Mouse (Mus musculus) kidney, embryonic 14.5 days (tissue): ENCODE measurements at regions not wholly inside any gene's neighbourhood (a gene's known extent, or its start where the extent isn't known, plus 50 kb on each side); places are given as distances from the start of the nearest gene placed in this dataset.

Experiments used
- ATAC-seq: fragments of 200-750 bp; cut with Nextera tagmentation; 2 replicates; pipeline ENCODE4 v1.8.0; 2017; ENCODE audit warnings: moderate number of reproducible peaks, mild to moderate bottlenecking, moderate TSS enrichment, moderate library complexity; ENCODE audit not compliant: low FRiP score, low TSS enrichment
- H3K27ac ChIP-seq: fragments of 300-500 bp; sonication (generic); 2 replicates; pipeline ENCODE4 v1.5.1; 2014; ENCODE audit warnings: low read depth, mild to moderate bottlenecking, low read length, moderate library complexity, mixed read lengths
- H3K27me3 ChIP-seq: fragments of 300-500 bp; sonication (generic); 2 replicates; pipeline ENCODE4 v1.6.1; 2014; ENCODE audit warnings: mild to moderate bottlenecking, low read length; ENCODE audit not compliant: control insufficient read depth, insufficient read depth
- H3K36me3 ChIP-seq: fragments of 300-500 bp; sonication (generic); 2 replicates; pipeline ENCODE4 v1.6.1; 2014; ENCODE audit warnings: low read length, mixed read lengths; ENCODE audit not compliant: control insufficient read depth, insufficient read depth
- H3K4me1 ChIP-seq: fragments of 300-500 bp; sonication (generic); 2 replicates; pipeline ENCODE4 v1.6.1; 2014; ENCODE audit warnings: low read length, mixed read lengths; ENCODE audit not compliant: control insufficient read depth, insufficient read depth
- H3K4me2 ChIP-seq: fragments of 300-500 bp; sonication (generic); replicated peaks from 2 replicates; pipeline ENCODE4 v1.6.1; 2014; ENCODE audit warnings: low read depth, mild to moderate bottlenecking, low read length
- H3K4me3 ChIP-seq: fragments of 300-500 bp; sonication (generic); 2 replicates; pipeline ENCODE4 v1.5.1; 2014; ENCODE audit warnings: mild to moderate bottlenecking, low read length
- H3K9ac ChIP-seq: fragments of 300-500 bp; sonication (generic); 2 replicates; pipeline ENCODE4 v1.6.1; 2014; ENCODE audit warnings: low read depth, mild to moderate bottlenecking, low read length, moderate library complexity
- H3K9me3 ChIP-seq: fragments of 300-500 bp; sonication (generic); 2 replicates; pipeline ENCODE4 v1.6.1; 2016; ENCODE audit warnings: low read length; ENCODE audit not compliant: control insufficient read depth
- WGBS: fragments of 180-500 bp; shearing (Covaris S2); extraction: QIAGEN DNeasy Blood & Tissue Kit; methylation state at CpG from one replicate; pipeline ENCODE4 v1.1.7; 2014; 5-methylcytosine and 5-hydroxymethylcytosine counted together

DNA sequence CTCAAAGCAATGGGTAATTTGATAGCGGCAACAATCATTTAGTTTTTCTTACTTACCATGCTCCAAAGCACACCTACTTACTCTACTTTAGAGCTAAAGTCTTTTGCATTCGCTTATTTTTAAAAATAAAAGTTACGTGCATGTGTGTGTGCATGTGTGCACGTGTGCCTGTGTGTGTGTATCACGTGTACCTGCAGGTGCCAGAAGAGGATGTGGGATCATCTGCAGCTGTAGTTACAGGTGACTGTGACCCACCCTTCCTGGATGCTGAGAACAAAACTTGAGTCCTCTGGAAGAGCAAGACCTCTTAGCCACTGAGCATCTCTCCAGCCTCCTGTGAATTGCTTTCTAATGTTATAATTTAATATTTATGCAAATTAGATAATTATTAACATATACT, 52.0 kb upstream of the Jazf1 start:
- Histone ChIP-seq H3K9ac (no peak overlapping the region), H3K4me1 (no peaks in the 10 kb centered on the region), H3K27ac (no peak overlapping the region), H3K36me3 (no peaks in the 10 kb centered on the region), H3K4me2 (no peak overlapping the region), H3K9me3 (no peaks in the 10 kb centered on the region), H3K4me3 (no peak overlapping the region), H3K27me3 (no peaks in the 10 kb centered on the region)
- no peak for ATAC-seq
- WGBS, result 92% methylated on average over 5 of the region's 5 CpGs
